Mouse (Mus musculus) heart, embryonic 15.5 days (tissue): Measurements from ENCODE around the gene H1f0. TPM values are rescaled to one million over a fixed set of nuclear protein-coding genes. Genes with fewer than 3 reads are reported as not detected.

ENCODE experiments used
- ATAC-seq: fragments of 200-750 bp; cut with Nextera tagmentation; replicated peaks from 2 replicates; pipeline ENCODE4 v1.8.0; 2017; ENCODE audit warnings: low read depth, moderate TSS enrichment; ENCODE audit not compliant: insufficient number of reproducible peaks, insufficient read depth, low FRiP score
- H3K27ac ChIP-seq: fragments of 300-500 bp; sonication (generic); 2 replicates; pipeline ENCODE4 v1.5.1; 2015; ENCODE audit warnings: mild to moderate bottlenecking, inconsistent platforms
- H3K27me3 ChIP-seq: fragments of 300-500 bp; sonication (generic); 2 replicates; pipeline ENCODE4 v1.6.1; 2015; ENCODE audit warnings: inconsistent platforms
- H3K36me3 ChIP-seq: fragments of 300-500 bp; sonication (generic); 2 replicates; pipeline ENCODE4 v1.6.1; 2015; ENCODE audit warnings: mild to moderate bottlenecking, inconsistent platforms
- H3K4me1 ChIP-seq: fragments of 300-500 bp; sonication (generic); replicated peaks from 2 replicates; pipeline ENCODE4 v1.6.1; 2015; ENCODE audit warnings: inconsistent platforms
- H3K4me2 ChIP-seq: fragments of 300-500 bp; sonication (generic); 2 replicates; pipeline ENCODE4 v1.6.1; 2015; ENCODE audit warnings: inconsistent platforms, mild to moderate bottlenecking, moderate library complexity
- H3K4me3 ChIP-seq: fragments of 300-500 bp; sonication (generic); 2 replicates; pipeline ENCODE4 v1.5.1; 2015; ENCODE audit warnings: mild to moderate bottlenecking, inconsistent platforms
- H3K9ac ChIP-seq: fragments of 300-500 bp; sonication (generic); 2 replicates; pipeline ENCODE4 v1.6.1; 2015; ENCODE audit warnings: mild to moderate bottlenecking, inconsistent platforms
- H3K9me3 ChIP-seq: fragments of 300-500 bp; sonication (generic); replicated peaks from 2 replicates; pipeline ENCODE4 v1.6.1; 2016; ENCODE audit warnings: inconsistent platforms
- WGBS: fragments of 180-500 bp; shearing (Covaris S2); methylation state at CpG from one replicate; pipeline ENCODE4 v1.1.7; 2015; ENCODE audit warnings: mixed read lengths; 5-methylcytosine and 5-hydroxymethylcytosine counted together
- polyA plus RNA-seq: library from polyadenylated mRNA; unstranded; fragments of >200 nt; fragmentation: Nextera tagmentation; extraction: Ambion mirVana; gene quantifications from 2 replicates; pipeline ENCODE4 v1.2.1, GENCODE M21; 2015

Gene H1f0
- polyA plus RNA-seq, 1 experiment from 2014 or later = 289 TPM

DNA sequence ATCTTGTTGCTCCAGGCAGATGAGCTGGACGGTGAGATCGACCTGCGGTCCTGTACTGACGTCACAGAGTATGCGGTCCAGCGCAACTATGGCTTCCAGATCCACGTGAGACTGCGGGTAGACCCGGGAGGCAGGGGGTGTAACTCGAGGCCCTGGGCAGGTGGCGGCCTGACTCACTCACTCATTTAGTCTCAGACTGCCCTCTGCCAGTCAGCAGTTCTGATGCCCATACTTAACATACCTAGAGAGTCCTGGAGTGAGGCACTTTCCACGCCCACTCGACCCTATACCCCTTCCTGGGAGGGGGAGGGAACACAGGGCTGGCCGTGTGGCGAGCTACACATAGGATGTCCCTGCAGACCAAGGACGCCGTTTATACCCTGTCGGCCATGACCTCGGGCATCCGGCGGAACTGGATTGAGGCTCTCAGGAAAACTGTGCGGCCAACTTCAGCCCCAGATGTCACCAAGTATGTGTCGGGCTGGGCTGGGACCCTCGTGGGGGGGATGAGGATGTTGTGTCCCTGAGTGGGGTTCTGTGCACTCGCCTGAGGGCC is 37.2 kb upstream of the H1f0 start:
- Histone ChIP-seq H3K27me3 (no peaks in the 10 kb centered on the region), H3K27ac (no peak overlapping the region), H3K4me2 (no peak overlapping the region), H3K36me3 (peaks cover 56% of the 10 kb centered on the region), H3K4me1 (peaks cover 38% of the 10 kb centered on the region), H3K9ac (no peak overlapping the region), H3K9me3 (no peaks in the 10 kb centered on the region), H3K4me3 (no peak overlapping the region)
- ATAC-seq = no peak
- WGBS = 94% methylated on average over 25 of the region's 25 CpGs

DNA sequence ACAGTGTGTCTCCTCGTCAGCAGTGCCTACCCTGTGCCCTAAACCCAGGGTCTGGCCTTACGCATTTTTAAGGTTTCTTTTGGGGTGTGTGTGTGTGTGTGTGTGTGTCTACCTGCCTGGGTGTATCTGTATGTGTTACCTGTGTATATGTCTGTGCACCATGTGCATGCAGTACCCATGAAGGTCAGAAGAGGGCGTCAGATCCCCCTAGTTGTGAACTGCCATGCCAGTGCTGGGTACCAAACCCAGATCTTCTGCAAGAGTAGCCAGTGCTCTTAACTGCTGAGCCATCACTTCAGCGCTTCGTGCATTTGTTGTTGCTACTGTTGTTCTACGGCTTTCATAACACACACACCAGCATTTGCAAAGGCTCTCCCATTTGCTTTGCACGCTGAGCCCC is 36.0 kb upstream of the H1f0 start:
- WGBS = 89% methylated on average over 7 of the region's 7 CpGs
- H3K36me3 ChIP-seq = peaks cover 62% of the 10 kb centered on the region
- H3K27me3 ChIP-seq = no peaks in the 10 kb centered on the region
- no peak overlapping the region for H3K4me3 ChIP-seq
- no peak overlapping the region for H3K9ac ChIP-seq
- no peak overlapping the region for H3K27ac ChIP-seq
- no peak overlapping the region for H3K4me2 ChIP-seq
- H3K4me1 ChIP-seq = peaks cover 26% of the 10 kb centered on the region
- no peak for ATAC-seq
- H3K9me3 ChIP-seq = no peaks in the 10 kb centered on the region

DNA sequence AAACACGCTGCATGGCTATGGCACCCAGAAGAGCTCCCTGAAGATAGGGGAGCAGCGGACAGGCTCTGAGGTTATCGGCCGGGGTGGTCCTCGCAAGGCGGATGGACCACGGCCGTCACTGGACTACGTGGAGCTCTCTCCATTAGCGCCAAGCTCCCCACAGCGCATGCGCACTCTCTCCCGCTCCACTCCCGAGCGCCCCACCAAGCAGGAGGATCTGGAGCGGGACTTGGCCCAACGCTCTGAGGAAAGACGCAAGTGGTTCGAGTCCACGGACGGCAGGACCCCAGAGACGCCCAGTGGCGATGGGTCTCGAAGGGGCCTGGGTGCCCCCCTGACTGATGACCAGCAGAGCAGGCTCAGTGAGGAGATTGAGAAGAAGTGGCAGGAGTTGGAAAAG is 35.3 kb upstream of the H1f0 start:
- Histone ChIP-seq H3K4me1 (peaks cover 22% of the 10 kb centered on the region), H3K27ac (no peak overlapping the region), H3K36me3 (peaks cover 62% of the 10 kb centered on the region), H3K9ac (no peak overlapping the region), H3K9me3 (no peaks in the 10 kb centered on the region), H3K4me2 (no peak overlapping the region), H3K4me3 (no peak overlapping the region), H3K27me3 (no peaks in the 10 kb centered on the region)
- ATAC-seq = no peak
- 94% methylated on average over 24 of the region's 24 CpGs for WGBS

- Histone ChIP-seq H3K9ac (no peak overlapping the region), H3K9me3 (no peaks in the 10 kb centered on the region)
- 80% methylated on average over 4 of the region's 4 CpGs for WGBS
Observed at GRCm38 (mm10) chr15:78995916-78996315, 32.3 kb upstream of the H1f0 start.

GRCm38 (mm10) chr15:78996663-78997062 is 31.6 kb upstream of the H1f0 start:
- Histone ChIP-seq H3K36me3 (peaks cover 69% of the 10 kb centered on the region), H3K4me1 (peaks cover 16% of the 10 kb centered on the region), H3K4me3 (no peak overlapping the region), H3K9ac (no peak overlapping the region), H3K9me3 (no peaks in the 10 kb centered on the region), H3K27ac (no peak overlapping the region), H3K4me2 (no peak overlapping the region), H3K27me3 (no peaks in the 10 kb centered on the region)
- ATAC-seq = no peak
- 82% methylated on average over 3 of the region's 3 CpGs for WGBS

More at GRCm38 (mm10) chr15:78995916-78996315, 32.3 kb upstream of the H1f0 start:
- Histone ChIP-seq H3K4me3 (no peak overlapping the region), H3K4me2 (no peak overlapping the region), H3K4me1 (peaks cover 16% of the 10 kb centered on the region), H3K36me3 (peaks cover 69% of the 10 kb centered on the region), H3K27ac (no peak overlapping the region), H3K27me3 (no peaks in the 10 kb centered on the region)
- no peak for ATAC-seq

DNA sequence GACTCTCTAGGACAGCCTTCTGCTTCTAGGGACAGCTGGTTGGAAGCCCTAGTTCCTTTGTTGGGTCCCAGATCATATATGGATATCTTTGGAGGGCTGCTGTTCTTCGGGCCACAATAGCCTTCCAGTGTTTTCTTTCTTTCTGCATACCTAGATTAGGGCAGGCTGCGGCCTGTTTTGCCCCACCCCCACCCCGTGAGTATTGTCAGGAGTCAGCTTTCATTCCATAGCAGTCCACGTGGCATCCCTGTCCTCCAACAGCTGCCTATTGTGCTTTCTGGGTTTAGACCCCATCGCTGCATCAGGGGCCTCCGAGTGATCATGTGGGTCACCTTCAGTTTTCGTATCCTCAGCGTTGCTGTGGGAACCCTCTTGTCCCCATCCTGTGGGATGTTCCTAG is 29.9 kb upstream of the H1f0 start:
- no peak overlapping the region for H3K4me3 ChIP-seq
- no peak overlapping the region for H3K4me2 ChIP-seq
- H3K9ac ChIP-seq = no peak overlapping the region
- peaks cover 67% of the 10 kb centered on the region for H3K36me3 ChIP-seq
- peak overlapping the region; percentile 48 for H3K27ac ChIP-seq
- ATAC-seq = no peak
- H3K4me1 ChIP-seq = peaks cover 20% of the 10 kb centered on the region
- H3K27me3 ChIP-seq = no peaks in the 10 kb centered on the region
- H3K9me3 ChIP-seq = no peaks in the 10 kb centered on the region
- 45% methylated on average over 8 of the region's 8 CpGs for WGBS

GRCm38 (mm10) chr15:78999586-78999985 is 28.7 kb upstream of the H1f0 start:
- Histone ChIP-seq H3K36me3 (peaks cover 67% of the 10 kb centered on the region), H3K4me2 (no peak overlapping the region), H3K9ac (no peak overlapping the region), H3K4me1 (peaks cover 20% of the 10 kb centered on the region), H3K27me3 (no peaks in the 10 kb centered on the region), H3K4me3 (no peak overlapping the region), H3K27ac (no peak overlapping the region), H3K9me3 (no peaks in the 10 kb centered on the region)
- 87% methylated on average over 11 of the region's 11 CpGs for WGBS
- no peak for ATAC-seq

- H3K27ac ChIP-seq = no peak overlapping the region
- H3K9ac ChIP-seq = no peak overlapping the region
- H3K27me3 ChIP-seq = no peaks in the 10 kb centered on the region
- H3K9me3 ChIP-seq = no peaks in the 10 kb centered on the region
- peaks cover 66% of the 10 kb centered on the region for H3K36me3 ChIP-seq
- WGBS = 81% methylated on average over 7 of the region's 7 CpGs
- peaks cover 20% of the 10 kb centered on the region for H3K4me1 ChIP-seq
- no peak for ATAC-seq
- H3K4me3 ChIP-seq = no peak overlapping the region
- H3K4me2 ChIP-seq = no peak overlapping the region
Observed at GRCm38 (mm10) chr15:79000357-79000791, 27.9 kb upstream of the H1f0 start.

- H3K4me3 ChIP-seq = no peak overlapping the region
- no peak overlapping the region for H3K9ac ChIP-seq
- peaks cover 20% of the 10 kb centered on the region for H3K4me1 ChIP-seq
- WGBS = 86% methylated on average over 5 of the region's 5 CpGs
- peaks cover 67% of the 10 kb centered on the region for H3K36me3 ChIP-seq
- H3K4me2 ChIP-seq = no peak overlapping the region
- no peak for ATAC-seq
- no peaks in the 10 kb centered on the region for H3K9me3 ChIP-seq
- no peak overlapping the region for H3K27ac ChIP-seq
- no peaks in the 10 kb centered on the region for H3K27me3 ChIP-seq
Observed at GRCm38 (mm10) chr15:79001559-79001958, 26.7 kb upstream of the H1f0 start.

DNA sequence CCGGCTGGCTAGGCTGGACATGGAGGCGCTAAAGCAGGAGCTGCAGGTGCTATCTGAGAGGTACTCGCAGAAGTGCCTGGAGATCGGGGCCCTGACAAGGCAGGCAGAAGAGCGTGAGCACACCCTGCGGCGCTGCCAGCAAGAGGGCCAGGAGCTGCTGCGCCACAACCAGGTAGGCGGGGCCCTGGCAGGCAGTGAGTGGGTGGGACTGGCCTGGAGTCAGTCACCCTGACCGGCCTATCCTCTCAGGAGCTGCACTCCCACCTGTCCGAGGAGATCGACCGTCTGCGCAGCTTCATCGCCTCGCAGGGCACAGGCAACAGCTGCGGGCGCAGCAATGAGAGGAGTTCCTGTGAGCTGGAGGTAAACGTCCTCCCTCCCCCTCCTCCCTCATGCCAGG is 26.2 kb upstream of the H1f0 start:
- Histone ChIP-seq H3K9ac (no peak overlapping the region), H3K4me1 (peaks cover 20% of the 10 kb centered on the region), H3K27me3 (no peaks in the 10 kb centered on the region), H3K4me3 (no peak overlapping the region), H3K27ac (no peak overlapping the region), H3K4me2 (no peak overlapping the region), H3K36me3 (peaks cover 66% of the 10 kb centered on the region), H3K9me3 (no peaks in the 10 kb centered on the region)
- 54% methylated on average over 19 of the region's 19 CpGs for WGBS
- no peak for ATAC-seq

DNA sequence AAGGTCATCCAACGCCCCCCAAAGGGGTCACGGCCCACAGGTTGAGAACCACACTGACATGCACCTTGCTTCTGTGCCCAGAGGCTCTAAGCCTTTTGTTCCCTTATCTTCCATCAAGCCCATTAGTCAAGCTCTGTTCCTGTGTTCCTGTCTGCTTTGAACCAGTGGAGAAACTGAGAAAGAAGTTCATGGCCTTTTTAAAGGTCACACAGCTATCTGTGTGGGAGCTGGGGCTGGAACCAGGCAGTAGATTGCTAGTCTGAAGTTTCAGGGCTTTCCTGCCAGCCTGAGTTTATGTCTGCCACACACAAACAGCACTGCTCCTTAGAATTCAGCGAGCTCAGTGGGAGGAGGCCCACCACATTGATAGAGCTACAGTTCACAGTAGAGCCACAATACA is 25.2 kb upstream of the H1f0 start:
- no peak overlapping the region for H3K4me3 ChIP-seq
- H3K27me3 ChIP-seq = no peaks in the 10 kb centered on the region
- 80% methylated on average over 3 of the region's 3 CpGs for WGBS
- peaks cover 16% of the 10 kb centered on the region for H3K4me1 ChIP-seq
- H3K36me3 ChIP-seq = peaks cover 66% of the 10 kb centered on the region
- H3K4me2 ChIP-seq = no peak overlapping the region
- no peaks in the 10 kb centered on the region for H3K9me3 ChIP-seq
- H3K27ac ChIP-seq = no peak overlapping the region
- no peak overlapping the region for H3K9ac ChIP-seq
- no peak for ATAC-seq

DNA sequence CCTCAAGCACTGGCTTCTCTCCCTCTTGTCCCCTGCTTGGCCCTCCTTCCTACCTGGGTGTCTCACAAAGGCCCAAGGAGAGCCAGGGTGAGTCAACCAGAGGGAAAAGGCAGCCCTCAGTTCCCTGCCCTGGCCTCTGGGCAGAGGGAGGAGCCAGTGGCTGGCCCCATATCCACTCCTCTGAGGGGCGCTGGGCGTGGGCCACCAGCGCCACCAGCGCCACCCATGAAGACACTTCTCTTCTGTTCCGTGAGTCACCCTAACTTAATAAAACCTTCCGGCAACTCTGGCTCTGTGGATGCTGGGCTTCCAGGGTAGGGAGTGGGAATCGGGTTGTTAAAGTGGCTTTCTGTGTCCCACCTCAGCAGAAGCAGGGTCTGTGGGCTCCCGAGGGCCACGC is 22.7 kb upstream of the H1f0 start:
- Histone ChIP-seq H3K36me3 (peaks cover 56% of the 10 kb centered on the region), H3K27me3 (no peaks in the 10 kb centered on the region)
- WGBS = 89% methylated on average over 9 of the region's 9 CpGs

More for the DNA sequence above, 22.7 kb upstream of the H1f0 start:
- Histone ChIP-seq H3K4me1 (peaks cover 7% of the 10 kb centered on the region; the same call in 1 of the 2 replicates), H3K27ac (no peak overlapping the region), H3K4me3 (no peak overlapping the region), H3K4me2 (no peak overlapping the region), H3K9me3 (no peaks in the 10 kb centered on the region), H3K9ac (no peak overlapping the region)
- no peak for ATAC-seq
